Mouse (Mus musculus): ENCODE results near the gene Tspan31.
"Not testable (repeated sequence)": the region's sequence is repeated elsewhere in the genome, so short reads cannot be mapped to it uniquely, and the experiment has no call there.

DNA sequence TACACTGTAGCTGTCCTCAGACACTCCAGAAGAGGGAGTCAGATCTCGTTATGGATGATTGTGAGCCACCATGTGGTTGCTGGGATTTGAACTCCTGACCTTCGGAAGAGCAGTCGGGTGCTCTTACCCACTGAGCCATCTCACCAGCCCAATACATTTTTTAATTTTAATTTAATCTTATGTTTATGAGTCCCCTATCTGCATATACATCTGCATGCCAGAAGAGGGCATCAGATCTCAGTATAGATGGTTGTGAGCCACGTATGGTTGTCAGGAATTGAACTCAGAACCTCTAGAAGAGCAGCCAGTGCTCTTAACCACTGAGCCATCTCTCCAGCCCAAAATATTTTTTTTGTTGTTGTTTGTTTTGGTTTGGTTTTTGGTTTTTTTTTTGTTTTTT, 2.2 kb upstream of the Tspan31 start:
- peak; percentile 30; the same call in 1 of the 2 replicates for TF ChIP-seq CTCF (IDR thresholded peaks at IDR 0.05)
- not testable (repeated sequence) for TF ChIP-seq EP300 (IDR thresholded peaks at IDR 0.05)
